Mouse (Mus musculus): ENCODE measurements around the gene Farp1. TPM values are rescaled to one million over a fixed set of nuclear protein-coding genes. Genes with fewer than 3 reads are reported as not detected.
"Not testable (repeated sequence)": the region's sequence is repeated elsewhere in the genome, so short reads cannot be mapped to it uniquely, and the experiment has no call there.

The Farp1 gene
- polyA plus RNA-seq, 1 experiment from 2014 or later, result 32.5 TPM

DNA sequence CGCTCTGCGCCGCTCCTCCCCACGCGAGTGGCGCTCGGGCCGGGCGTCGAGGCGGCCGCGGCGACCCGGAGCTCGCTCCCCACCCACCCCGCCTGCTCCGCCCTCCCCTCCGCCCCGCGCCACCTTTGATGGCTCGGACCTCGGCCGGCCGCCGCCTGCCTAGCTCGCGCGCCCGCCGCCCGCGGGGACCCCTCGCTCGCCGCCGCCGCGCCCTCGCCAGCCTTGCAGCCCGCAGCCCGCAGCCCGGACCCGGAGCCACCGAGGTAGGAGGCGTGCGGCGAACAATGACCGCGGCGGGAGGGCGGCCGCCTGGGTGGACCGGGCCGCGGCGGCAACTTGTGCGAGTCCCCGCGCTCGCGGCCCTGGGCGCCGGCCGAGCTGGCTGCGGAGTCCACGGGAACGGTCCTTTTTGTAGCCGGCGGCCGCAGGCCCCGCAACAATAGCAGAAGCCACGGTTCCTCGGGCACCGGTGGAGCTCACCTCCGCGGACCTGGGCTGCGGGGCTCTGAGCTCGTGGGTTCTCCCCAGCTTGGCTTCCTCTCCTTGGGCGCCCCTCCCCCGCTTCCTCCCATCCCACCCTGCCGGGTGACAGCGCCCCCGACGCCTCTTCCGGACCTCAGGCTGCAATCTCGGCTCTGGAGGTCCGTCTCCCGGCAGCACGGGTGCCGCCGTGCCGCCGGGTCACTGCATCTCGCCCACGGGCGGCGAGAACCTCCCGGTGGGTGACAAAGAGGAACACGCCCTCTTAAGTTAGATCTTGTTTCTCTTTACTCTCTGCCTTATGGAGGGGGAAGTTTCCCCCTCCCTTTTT lies 868 bp downstream of the Farp1 start:
- Histone ChIP-seq H3K4me1 (peaks cover 40% of the 10 kb centered on the region), H3K36me3 (no peaks in the 10 kb centered on the region), H3K9ac (peak overlapping the region; percentile 82), H3K27me3 (no peaks in the 10 kb centered on the region), H3K27ac (replicated peaks) (peak overlapping the region; percentile 92), H3K4me2 (replicated peaks) (peak overlapping the region; percentile 98), H3K4me3 (replicated peaks) (peak overlapping the region; percentile 77), H3K9me3 (replicated peaks) (no peaks in the 10 kb centered on the region)
- WGBS, result under 1% methylated on average over 81 of the region's 100 CpGs
- ATAC-seq (ENCODE audit: insufficient number of reproducible peaks, low FRiP score, low TSS enrichment, low read depth), result peak; percentile 79

DNA sequence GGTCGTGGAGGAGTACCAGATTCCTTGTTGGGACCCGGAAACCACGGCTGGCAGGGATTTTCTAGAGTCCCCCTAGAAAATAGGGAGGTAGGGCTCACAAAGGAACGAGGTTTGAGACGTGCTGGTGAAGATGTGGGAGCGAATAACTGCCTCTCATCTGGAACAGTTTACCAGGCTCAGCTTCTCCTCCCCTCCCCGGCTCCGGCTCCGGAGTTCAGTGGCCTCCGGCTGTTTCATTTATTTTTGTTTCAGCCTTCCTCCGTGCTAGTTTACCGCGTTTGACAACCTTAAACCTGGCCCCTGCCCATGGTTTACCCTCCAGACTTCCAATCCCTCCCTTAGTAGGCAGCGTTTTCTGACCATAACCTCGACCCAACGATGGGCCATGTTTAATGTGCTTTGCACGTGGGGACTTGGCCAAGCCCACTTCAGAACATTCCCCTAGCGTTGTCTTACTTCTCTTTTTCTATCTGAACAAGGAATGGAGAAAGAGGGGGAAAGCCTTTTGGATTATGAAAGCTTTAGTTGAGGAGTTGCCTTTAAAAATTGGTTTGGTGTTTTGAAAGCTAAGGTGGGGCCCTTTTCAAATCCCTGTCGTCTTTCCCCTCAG lies 1.7 kb downstream of the Farp1 start:
- ATAC-seq (ENCODE audit: insufficient number of reproducible peaks, low FRiP score, low TSS enrichment, low read depth), result no peak
- Histone ChIP-seq H3K4me3 (replicated peaks) (peak overlapping the region; percentile 77), H3K9me3 (replicated peaks) (no peaks in the 10 kb centered on the region), H3K36me3 (no peaks in the 10 kb centered on the region), H3K4me2 (replicated peaks) (peak overlapping the region; percentile 98), H3K9ac (peak overlapping the region; percentile 82), H3K27ac (replicated peaks) (peak overlapping the region; percentile 92), H3K27me3 (no peaks in the 10 kb centered on the region), H3K4me1 (peaks cover 40% of the 10 kb centered on the region)
- WGBS, result 0% methylated on average over 19 of the region's 19 CpGs

DNA sequence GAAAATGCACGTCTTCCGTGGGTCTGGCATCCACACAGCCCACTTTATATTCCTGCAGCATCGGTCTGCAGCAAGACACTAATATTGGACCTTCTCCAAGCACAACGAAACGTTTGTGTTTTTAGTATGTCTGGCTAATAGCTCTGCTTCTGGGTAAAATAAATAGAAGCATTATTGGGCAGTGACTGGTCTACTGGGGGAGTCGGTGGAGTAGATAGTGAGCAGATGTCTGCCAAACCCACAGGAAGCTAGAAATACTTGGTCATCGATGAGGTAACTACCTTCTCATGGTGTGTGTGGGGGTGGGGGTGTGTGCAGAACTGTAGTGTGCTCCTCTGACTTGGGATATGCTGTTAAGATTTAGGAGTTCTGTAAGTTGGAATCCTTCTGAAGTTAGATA lies 2.3 kb downstream of the Farp1 start:
- Histone ChIP-seq H3K27ac (replicated peaks) (peak overlapping the region; percentile 92), H3K4me3 (replicated peaks) (peak overlapping the region; percentile 77), H3K36me3 (no peaks in the 10 kb centered on the region), H3K9me3 (replicated peaks) (no peaks in the 10 kb centered on the region), H3K4me1 (peaks cover 40% of the 10 kb centered on the region), H3K4me2 (replicated peaks) (peak overlapping the region; percentile 98), H3K27me3 (no peaks in the 10 kb centered on the region), H3K9ac (peak overlapping the region; percentile 82; the same call in 1 of the 2 replicates)
- no peak for ATAC-seq (ENCODE audit: insufficient number of reproducible peaks, low FRiP score, low TSS enrichment, low read depth)
- WGBS, result 5% methylated on average over 7 of the region's 7 CpGs

DNA sequence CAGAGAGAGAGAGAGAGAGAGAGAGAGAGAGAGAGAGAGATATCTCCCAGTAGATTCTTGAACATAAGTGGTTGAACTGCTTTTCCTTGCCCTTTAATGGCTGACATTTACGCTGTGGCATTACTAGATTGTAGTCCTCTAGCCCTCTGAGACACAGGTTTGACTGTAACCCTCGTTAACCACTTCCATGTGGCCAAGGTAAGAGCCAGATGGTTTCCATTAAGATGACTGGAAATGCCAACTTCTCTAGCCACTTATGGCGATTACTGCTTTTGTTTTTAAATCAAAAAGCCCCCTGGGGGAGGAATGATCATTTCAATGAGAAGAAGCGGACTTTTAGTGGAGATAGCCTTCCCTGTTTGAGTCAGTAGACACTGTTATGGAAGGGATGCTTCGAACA lies 3.7 kb downstream of the Farp1 start:
- no peaks in the 10 kb centered on the region for H3K9me3 ChIP-seq (replicated peaks)
- no peak overlapping the region for H3K9ac ChIP-seq
- peaks cover 40% of the 10 kb centered on the region for H3K4me1 ChIP-seq
- 32% methylated on average over 5 of the region's 5 CpGs for WGBS
- no peaks in the 10 kb centered on the region for H3K36me3 ChIP-seq
- peak overlapping the region; percentile 21; the same call in 1 of the 2 replicates for H3K4me2 ChIP-seq (replicated peaks)
- no peaks in the 10 kb centered on the region for H3K27me3 ChIP-seq
- H3K27ac ChIP-seq (replicated peaks), result no peak overlapping the region
- no peak for ATAC-seq (ENCODE audit: insufficient number of reproducible peaks, low FRiP score, low TSS enrichment, low read depth)
- no peak overlapping the region for H3K4me3 ChIP-seq (replicated peaks)

- no peak overlapping the region for H3K9ac ChIP-seq
- H3K27me3 ChIP-seq, result no peaks in the 10 kb centered on the region
- H3K9me3 ChIP-seq (replicated peaks), result no peaks in the 10 kb centered on the region
- no peak overlapping the region for H3K27ac ChIP-seq (replicated peaks)
- no peaks in the 10 kb centered on the region for H3K36me3 ChIP-seq
- no peak overlapping the region for H3K4me2 ChIP-seq (replicated peaks)
- no peak overlapping the region for H3K4me3 ChIP-seq (replicated peaks)
- no peak for ATAC-seq (ENCODE audit: insufficient number of reproducible peaks, low FRiP score, low TSS enrichment, low read depth)
- 76% methylated on average over 3 of the region's 3 CpGs for WGBS
- H3K4me1 ChIP-seq, result peaks cover 24% of the 10 kb centered on the region
These were observed 9.1 kb downstream of the Farp1 start for GRCm38 (mm10) chr14:121044145-121044544.

DNA sequence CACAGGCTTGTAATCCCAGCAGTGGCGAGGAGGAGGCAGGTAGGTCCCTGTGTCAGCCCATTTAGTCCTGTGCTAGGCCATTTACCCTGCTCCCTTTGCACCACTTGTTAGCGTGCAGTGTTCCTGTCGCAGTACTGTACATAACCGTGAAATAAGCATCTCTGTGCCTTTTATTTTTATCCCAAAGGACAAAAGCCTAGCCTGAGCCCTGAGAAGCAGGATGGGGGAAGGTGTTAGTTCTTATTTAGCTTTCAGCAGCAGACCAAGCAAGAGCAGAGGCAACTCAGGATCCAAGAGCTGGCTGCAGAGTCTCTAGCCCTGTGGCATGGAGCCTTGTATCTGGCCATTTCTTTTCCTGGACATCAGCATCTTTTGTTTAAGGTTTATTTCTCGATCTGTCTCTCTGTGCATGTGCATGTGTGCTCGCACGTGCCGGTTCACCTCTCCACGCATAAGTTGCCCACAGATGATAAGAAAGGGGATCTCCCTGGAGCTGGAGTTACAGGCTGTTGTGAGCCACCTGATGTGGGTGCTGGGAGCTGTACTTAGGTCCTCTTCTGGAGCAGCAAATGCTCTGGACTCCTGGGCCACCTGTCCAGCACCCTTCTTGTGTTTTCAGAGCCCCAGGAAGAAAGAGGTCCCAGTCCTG lies 11.4 kb downstream of the Farp1 start:
- no peak overlapping the region for H3K9ac ChIP-seq
- peaks cover 32% of the 10 kb centered on the region for H3K4me1 ChIP-seq
- H3K4me2 ChIP-seq (replicated peaks), result no peak overlapping the region
- 72% methylated on average over 9 of the region's 9 CpGs for WGBS
- no peaks in the 10 kb centered on the region for H3K36me3 ChIP-seq
- no peak for ATAC-seq (ENCODE audit: insufficient number of reproducible peaks, low FRiP score, low TSS enrichment, low read depth)
- no peak overlapping the region for H3K4me3 ChIP-seq (replicated peaks)
- no peaks in the 10 kb centered on the region for H3K9me3 ChIP-seq (replicated peaks)
- H3K27ac ChIP-seq (replicated peaks), result no peak overlapping the region
- no peaks in the 10 kb centered on the region for H3K27me3 ChIP-seq

- no peak for ATAC-seq (ENCODE audit: insufficient number of reproducible peaks, low FRiP score, low TSS enrichment, low read depth)
- Histone ChIP-seq H3K36me3 (no peaks in the 10 kb centered on the region), H3K4me1 (peaks cover 38% of the 10 kb centered on the region), H3K9ac (no peak overlapping the region), H3K27me3 (no peaks in the 10 kb centered on the region), H3K4me3 (replicated peaks) (no peak overlapping the region), H3K27ac (replicated peaks) (no peak overlapping the region), H3K9me3 (replicated peaks) (no peaks in the 10 kb centered on the region), H3K4me2 (replicated peaks) (no peak overlapping the region)
- 85% methylated on average over 6 of the region's 6 CpGs for WGBS
These were observed 12.8 kb downstream of the Farp1 start for GRCm38 (mm10) chr14:121047780-121048179.

- H3K9me3 ChIP-seq (replicated peaks); H3K36me3 ChIP-seq; H3K9ac ChIP-seq; H3K4me2 ChIP-seq (replicated peaks); H3K4me3 ChIP-seq (replicated peaks); ATAC-seq (ENCODE audit: insufficient number of reproducible peaks, low FRiP score, low TSS enrichment, low read depth); H3K27ac ChIP-seq (replicated peaks); H3K27me3 ChIP-seq: not testable (repeated sequence)
- peaks cover 62% of the 10 kb centered on the region for H3K4me1 ChIP-seq
- 88% methylated on average over 3 of the region's 4 CpGs for WGBS
These were observed 16.0 kb downstream of the Farp1 start for GRCm38 (mm10) chr14:121051002-121051401.

DNA sequence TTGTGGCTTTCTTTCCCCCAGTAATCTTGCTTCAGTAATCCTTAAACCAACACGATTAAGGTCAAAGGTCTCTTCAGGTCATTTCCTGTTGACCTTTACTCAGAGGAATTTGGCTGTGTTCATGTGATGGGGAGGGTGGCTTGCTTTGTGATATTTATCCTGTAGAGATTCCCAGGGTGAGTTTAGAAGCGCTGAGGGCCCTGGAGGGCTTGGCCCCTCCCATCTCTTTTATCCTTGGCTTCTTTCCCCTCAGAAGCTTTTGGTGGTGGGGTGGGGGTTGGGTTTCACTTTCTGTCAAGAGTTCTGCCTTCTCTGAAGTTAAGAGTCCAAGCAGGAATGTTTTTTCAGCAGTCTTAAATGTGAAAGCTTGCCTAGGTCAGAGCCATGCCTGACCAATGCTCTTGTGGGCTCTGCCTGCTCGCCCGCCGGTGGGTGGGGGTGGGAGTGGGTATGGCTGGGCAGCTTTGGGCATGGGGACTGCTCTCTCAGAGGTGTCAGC lies 18.1 kb downstream of the Farp1 start:
- H3K4me1 ChIP-seq, result peaks cover 64% of the 10 kb centered on the region

GRCm38 (mm10) chr14:121054062-121054461 lies 19.1 kb downstream of the Farp1 start:
- Histone ChIP-seq H3K27me3 (no peaks in the 10 kb centered on the region), H3K4me2 (replicated peaks) (no peak overlapping the region), H3K4me1 (peaks cover 72% of the 10 kb centered on the region), H3K4me3 (replicated peaks) (no peak overlapping the region), H3K27ac (replicated peaks) (peak overlapping the region; percentile 75), H3K36me3 (no peaks in the 10 kb centered on the region), H3K9ac (no peak overlapping the region), H3K9me3 (replicated peaks) (no peaks in the 10 kb centered on the region)
- ATAC-seq (ENCODE audit: insufficient number of reproducible peaks, low FRiP score, low TSS enrichment, low read depth), result no peak
- 48% methylated on average over 5 of the region's 5 CpGs for WGBS

More for the DNA sequence above, 18.1 kb downstream of the Farp1 start:
- Histone ChIP-seq H3K36me3 (no peaks in the 10 kb centered on the region), H3K27ac (replicated peaks) (peak overlapping the region; percentile 75), H3K9me3 (replicated peaks) (no peaks in the 10 kb centered on the region), H3K4me2 (replicated peaks) (peak overlapping the region; percentile 24; the same call in 1 of the 2 replicates), H3K9ac (no peak overlapping the region), H3K27me3 (no peaks in the 10 kb centered on the region), H3K4me3 (replicated peaks) (no peak overlapping the region)
- 0 out of 2 replicates have a peak, but pooled peaks have one; percentile 48 for ATAC-seq (ENCODE audit: insufficient number of reproducible peaks, low FRiP score, low TSS enrichment, low read depth)
- 5% methylated on average over 5 of the region's 5 CpGs for WGBS

DNA sequence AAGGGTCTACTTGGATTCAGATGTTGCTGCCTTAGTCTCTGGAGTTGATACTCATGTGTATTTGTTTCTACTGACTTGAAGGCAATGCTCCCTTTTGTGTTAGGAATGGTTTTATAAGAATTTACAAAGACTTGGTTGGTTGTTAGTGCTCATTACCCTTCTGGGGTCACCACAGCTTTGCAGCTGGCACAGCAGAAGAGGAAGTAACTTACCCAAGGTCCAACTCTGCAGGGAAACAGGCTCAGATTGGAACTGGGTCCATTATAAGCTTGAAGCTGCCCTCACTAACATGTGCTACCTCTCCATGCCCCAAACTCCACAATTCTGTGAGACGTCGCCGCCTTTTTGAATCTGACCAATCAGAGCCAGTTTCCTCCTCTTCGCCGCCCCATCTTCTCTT lies 22.8 kb downstream of the Farp1 start:
- peaks cover 91% of the 10 kb centered on the region for H3K4me1 ChIP-seq
- no peak overlapping the region for H3K4me3 ChIP-seq (replicated peaks)
- H3K4me2 ChIP-seq (replicated peaks), result no peak overlapping the region
- H3K9me3 ChIP-seq (replicated peaks), result no peaks in the 10 kb centered on the region
- no peak overlapping the region; the same call in 1 of the 2 replicates for H3K27ac ChIP-seq (replicated peaks)
- no peaks in the 10 kb centered on the region for H3K27me3 ChIP-seq
- 93% methylated on average over 5 of the region's 5 CpGs for WGBS
- no peaks in the 10 kb centered on the region for H3K36me3 ChIP-seq
- ATAC-seq (ENCODE audit: insufficient number of reproducible peaks, low FRiP score, low TSS enrichment, low read depth), result no peak
- H3K9ac ChIP-seq, result no peak overlapping the region
